Mouse (Mus musculus): ENCODE data around the gene Ing5.
"Not testable (repeated sequence)": the region's sequence is repeated elsewhere in the genome, so short reads cannot be mapped to it uniquely, and the experiment has no call there.

Gene Ing5

GRCm38 (mm10) chr1:93861048-93861447 is 57.3 kb downstream of the Ing5 start, which contains the start of gene Gal3st2:
Gal3st2 (plus strand) TSS chr1:93861306.
- not testable (repeated sequence) for DNase-seq (ENCODE audit: low spot score in 2 of 2)
